Comparison of ENCODE assay signal across 8 mouse cellular contexts in genomic region chr4:135873526-135874202, GRCm38 (mm10). TPM values are rescaled to one million over a fixed set of nuclear protein-coding genes. Genes with fewer than 3 reads are reported as not detected.
DNase-seq lines count a peak whose midpoint lies in the region; ATAC-seq lines count a peak whose summit lies in the region.

TSS of gene Pnrc2 (minus strand) at chr4:135873850.

- no peaks in the 10 kb centered on the region for H3K27me3 ChIP-seq in hindbrain, embryonic 14.5 days (ENCODE audit: control insufficient read depth, insufficient read depth, low read length)

- WGBS in hindbrain, embryonic 14.5 days, result under 1% methylated on average over 54 of the region's 60 CpGs

- peaks cover 31% of the 10 kb centered on the region for H3K36me3 ChIP-seq in hindbrain, embryonic 14.5 days (replicated peaks; ENCODE audit: control insufficient read depth, insufficient read depth)

- peak within 1 kb of the TSS; percentile 78 for H3K4me2 ChIP-seq in hindbrain, embryonic 14.5 days (replicated peaks)

- DNase-seq in R1 (ENCODE audit: low read depth, low spot score), result peak; percentile 93
- peak; percentile 90 to 91 for DNase-seq in cerebellum, postnatal 14 days
- DNase-seq in frontal cortex, postnatal 25 days (ENCODE audit: low spot score in 2 of 2), result peak; percentile 75 to 82
- DNase-seq in hindbrain, embryonic 14.5 days (ENCODE audit: low spot score), result peak; percentile 89
- peak; percentile 83 for DNase-seq in left cerebral cortex, adult 11 months (ENCODE audit: low spot score)
- DNase-seq in lung, postnatal 4 days, result peak; percentile 92 to 96
- DNase-seq in retina, postnatal 7 days (ENCODE audit: low read depth, low spot score), result peak; percentile 88
- DNase-seq in urinary bladder, postnatal 14 days (ENCODE audit: low spot score), result peak; percentile 89

- H3K4me1 ChIP-seq in hindbrain, embryonic 14.5 days (replicated peaks; ENCODE audit: control insufficient read depth, insufficient read depth, low read length), result peaks cover 46% of the 10 kb centered on the region

- ATAC-seq in hindbrain, embryonic 14.5 days (ENCODE audit: low FRiP score), result peak; percentile 97

- peak within 1 kb of the TSS; percentile 99 for H3K27ac ChIP-seq in hindbrain, embryonic 14.5 days

- H3K9me3 ChIP-seq in hindbrain, embryonic 14.5 days (ENCODE audit: control insufficient read depth, low read length), result no peaks in the 10 kb centered on the region

- peak within 1 kb of the TSS; percentile 74 for H3K4me3 ChIP-seq in hindbrain, embryonic 14.5 days (replicated peaks; ENCODE audit: low read length)

- peak within 1 kb of the TSS; percentile 92 for H3K9ac ChIP-seq in hindbrain, embryonic 14.5 days

RNA-seq across cellular contexts. Expression of gene Pnrc2, which starts in this region (rescaled TPM):
- polyA plus RNA-seq in hindbrain, embryonic 14.5 days (2014; fragmentation: Nextera tagmentation; extraction: Ambion mirVana), result 95.0 and 105 TPM in 2 replicates

Comparison
In these comparisons a context has a peak if more than half of its experiments do, and no peak if none do; other contexts are left out.
1. Peak in every context shown above with its lines: DNase-seq, ATAC-seq, H3K4me3 ChIP-seq and H3K27ac ChIP-seq.